Mouse (Mus musculus) neural tube, embryonic 15.5 days (tissue): ENCODE data around the gene Tedc1. TPM values are rescaled to one million over a fixed set of nuclear protein-coding genes. Genes with fewer than 3 reads are reported as not detected.

Experiments used
- ATAC-seq: fragments of 200-750 bp; cut with Nextera tagmentation; 2 replicates; pipeline ENCODE4 v1.8.0; 2017; ENCODE audit warnings: mild to moderate bottlenecking, moderate TSS enrichment, moderate library complexity; ENCODE audit not compliant: low FRiP score
- H3K27ac ChIP-seq: fragments of 300-500 bp; sonication (generic); replicated peaks from 2 replicates; pipeline ENCODE4 v1.5.1; 2015; ENCODE audit warnings: mild to moderate bottlenecking, inconsistent platforms
- H3K27me3 ChIP-seq: fragments of 300-500 bp; sonication (generic); replicated peaks from 2 replicates; pipeline ENCODE4 v1.6.1; 2015; ENCODE audit warnings: inconsistent platforms
- H3K36me3 ChIP-seq: fragments of 300-500 bp; sonication (generic); 2 replicates; pipeline ENCODE4 v1.6.1; 2015; ENCODE audit warnings: inconsistent platforms
- H3K4me1 ChIP-seq: fragments of 300-500 bp; sonication (generic); 2 replicates; pipeline ENCODE4 v1.6.1; 2015; ENCODE audit warnings: inconsistent platforms
- H3K4me2 ChIP-seq: fragments of 300-500 bp; sonication (generic); 2 replicates; pipeline ENCODE4 v1.6.1; 2015; ENCODE audit warnings: inconsistent platforms, mild to moderate bottlenecking, moderate library complexity
- H3K4me3 ChIP-seq: fragments of 300-500 bp; sonication (generic); replicated peaks from 2 replicates; pipeline ENCODE4 v1.5.1; 2015; ENCODE audit warnings: mild to moderate bottlenecking, inconsistent platforms
- H3K9ac ChIP-seq: fragments of 300-500 bp; sonication (generic); replicated peaks from 2 replicates; pipeline ENCODE4 v1.6.1; 2015; ENCODE audit warnings: mild to moderate bottlenecking, inconsistent platforms
- H3K9me3 ChIP-seq: fragments of 300-500 bp; sonication (generic); replicated peaks from 2 replicates; pipeline ENCODE4 v1.6.1; 2016; ENCODE audit warnings: inconsistent platforms
- WGBS: fragments of 180-500 bp; shearing (Covaris S2); methylation state at CpG from one replicate; pipeline ENCODE4 v1.1.7; 2015; ENCODE audit warnings: mixed read lengths; 5-methylcytosine and 5-hydroxymethylcytosine counted together
- polyA plus RNA-seq: library from polyadenylated mRNA; unstranded; fragments of >200 nt; fragmentation: Nextera tagmentation; extraction: Ambion mirVana; gene quantifications from 2 replicates; pipeline ENCODE4 v1.2.1, GENCODE M21; 2015

The Tedc1 gene
- polyA plus RNA-seq, 1 experiment from 2014 or later, result 19.6 TPM

DNA sequence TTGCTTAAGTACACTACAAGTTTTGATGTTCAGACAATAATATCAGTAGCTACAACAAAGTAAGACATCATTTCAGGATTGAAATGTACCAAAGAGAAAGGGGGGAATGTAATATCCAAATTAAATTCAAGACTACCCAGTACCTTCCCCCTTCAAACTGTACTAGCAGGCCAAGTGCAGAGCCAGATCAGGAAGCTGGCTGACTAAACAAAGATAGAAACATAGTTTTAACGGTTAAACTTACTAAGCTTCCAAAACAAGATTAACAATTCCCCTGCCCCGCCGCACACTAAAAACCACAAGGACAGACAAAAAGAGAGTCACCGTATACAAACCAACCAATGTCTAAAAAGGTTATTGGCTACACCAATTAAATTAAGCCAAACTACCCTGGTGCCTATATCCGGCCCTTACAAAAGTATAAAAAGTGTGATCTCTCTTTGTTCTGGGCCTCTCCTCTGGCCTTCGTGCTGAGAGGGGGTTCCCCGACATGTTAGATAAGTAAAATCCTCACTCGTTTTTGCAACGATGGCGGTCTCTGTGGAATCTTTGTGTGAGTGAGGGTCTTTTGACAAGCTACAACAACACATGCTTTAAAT lies 56.2 kb downstream of the Tedc1 start:
- ATAC-seq, result no peak
- no peaks in the 10 kb centered on the region for H3K36me3 ChIP-seq
- no peak overlapping the region for H3K27ac ChIP-seq
- no peak overlapping the region for H3K4me2 ChIP-seq
- no peak overlapping the region for H3K9ac ChIP-seq
- H3K4me1 ChIP-seq, result no peaks in the 10 kb centered on the region
- no peak overlapping the region for H3K4me3 ChIP-seq
- 90% methylated on average over 10 of the region's 10 CpGs for WGBS
- H3K27me3 ChIP-seq, result no peaks in the 10 kb centered on the region
- no peaks in the 10 kb centered on the region for H3K9me3 ChIP-seq

- ATAC-seq, result no peak
Observed at GRCm38 (mm10) chr12:113213226-113213625, 57.0 kb downstream of the Tedc1 start.

DNA sequence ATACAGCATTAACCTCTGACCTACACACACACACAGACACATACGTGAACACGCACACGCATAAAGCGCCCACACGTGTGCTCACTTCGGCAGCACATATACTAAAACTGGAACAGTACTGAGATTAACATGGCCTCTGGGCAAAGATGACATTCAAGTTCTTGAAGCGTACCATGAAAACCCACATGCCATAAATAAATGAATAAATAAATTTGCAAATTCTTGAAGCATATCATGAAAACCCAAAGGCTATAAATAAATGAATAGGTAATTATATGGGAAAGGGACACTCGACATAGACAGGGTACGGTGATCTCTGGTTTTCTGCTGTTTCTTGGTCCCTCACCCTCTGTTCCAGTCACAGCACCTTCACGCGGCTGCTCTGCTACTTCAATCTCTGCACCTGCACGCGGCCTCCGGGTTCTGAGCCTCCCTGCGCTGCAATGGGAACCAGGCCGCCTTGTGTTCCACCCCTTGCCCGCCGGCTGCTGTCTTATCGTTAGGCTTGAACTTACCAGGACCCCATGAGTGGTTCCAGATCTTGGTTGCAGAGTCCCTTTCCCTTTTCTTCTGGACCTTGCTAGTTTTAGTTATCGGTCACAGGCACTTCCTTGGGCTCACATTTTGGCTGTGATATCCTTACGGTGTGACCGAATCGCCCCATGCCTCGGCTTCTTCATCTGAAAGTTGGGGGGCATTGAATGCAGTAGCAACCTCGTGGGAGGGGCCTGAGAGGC lies 58.0 kb downstream of the Tedc1 start:
- 82% methylated on average over 25 of the region's 25 CpGs for WGBS
- Histone ChIP-seq H3K4me1 (0 out of 2 replicates have a peak, but pooled peaks cover 2% of the 10 kb centered on the region), H3K27ac (no peak overlapping the region), H3K36me3 (no peaks in the 10 kb centered on the region), H3K9ac (no peak overlapping the region), H3K4me2 (no peak overlapping the region), H3K9me3 (no peaks in the 10 kb centered on the region), H3K4me3 (no peak overlapping the region), H3K27me3 (no peaks in the 10 kb centered on the region)
- ATAC-seq, result no peak

More at GRCm38 (mm10) chr12:113213226-113213625, 57.0 kb downstream of the Tedc1 start:
- Histone ChIP-seq H3K36me3 (no peaks in the 10 kb centered on the region), H3K27ac (no peak overlapping the region), H3K4me2 (no peak overlapping the region), H3K4me3 (no peak overlapping the region), H3K9ac (no peak overlapping the region), H3K27me3 (no peaks in the 10 kb centered on the region), H3K9me3 (no peaks in the 10 kb centered on the region), H3K4me1 (0 out of 2 replicates have a peak, but pooled peaks cover 2% of the 10 kb centered on the region)
- 80% methylated on average over 2 of the region's 2 CpGs for WGBS

- Histone ChIP-seq H3K9ac (no peak overlapping the region), H3K27ac (no peak overlapping the region), H3K9me3 (no peaks in the 10 kb centered on the region), H3K27me3 (no peaks in the 10 kb centered on the region), H3K4me1 (0 out of 2 replicates have a peak, but pooled peaks cover 2% of the 10 kb centered on the region), H3K36me3 (no peaks in the 10 kb centered on the region), H3K4me3 (no peak overlapping the region), H3K4me2 (no peak overlapping the region)
- 80% methylated on average over 16 of the region's 16 CpGs for WGBS
- no peak for ATAC-seq
Observed at GRCm38 (mm10) chr12:113214972-113215666, 58.9 kb downstream of the Tedc1 start.

Other genes with a start within 250 kb of the Tedc1 start
- 13.6 and 14.8 TPM in 2 replicates for gene Jag2, start 226.6 kb upstream of the Tedc1 start, polyA plus RNA-seq
- 62.4 and 66.8 TPM in 2 replicates for gene Nudt14, start 214.3 kb upstream of the Tedc1 start, polyA plus RNA-seq
- 46.3 and 50.0 TPM in 2 replicates for gene Btbd6, start 179.9 kb upstream of the Tedc1 start, polyA plus RNA-seq
- gene Brf1, start 155.7 kb upstream of the Tedc1 start, polyA plus RNA-seq, result 44.1 and 49.3 TPM in 2 replicates
- gene Pacs2, start 141.9 kb upstream of the Tedc1 start, polyA plus RNA-seq, result 21.9 and 27.6 TPM in 2 replicates
- gene Tex22, start 81.9 kb upstream of the Tedc1 start, polyA plus RNA-seq, result not detected in 2 replicates
- 14.3 and 15.0 TPM in 2 replicates for gene Mta1, start 58.1 kb upstream of the Tedc1 start, polyA plus RNA-seq
- 259 and 289 TPM in 2 replicates for gene Crip2, start 16.2 kb upstream of the Tedc1 start, polyA plus RNA-seq
- 53.4 and 404 TPM in 2 replicates for gene Crip1, start 10.1 kb upstream of the Tedc1 start, polyA plus RNA-seq
- 47.2 and 52.2 TPM in 2 replicates for gene Tmem121, start 29.5 kb downstream of the Tedc1 start, polyA plus RNA-seq